Mouse (Mus musculus): ENCODE measurements around the gene Supv3l1.

GRCm38 (mm10) chr10:62379808-62380207, 69.7 kb downstream of the Supv3l1 start, which contains the start of gene Hk1:
- TF ChIP-seq CTCF (IDR thresholded peaks at IDR 0.05; ENCODE audit: low read depth) (no peak), EP300 (IDR thresholded peaks at IDR 0.05; ENCODE audit: low read depth) (no peak)

Measured in liver, embryonic 14.5 days (tissue).